Mouse (Mus musculus) heart, adult 2 months (tissue): Measurements from ENCODE around the gene Zfp599. TPM values are rescaled to one million over a fixed set of nuclear protein-coding genes. Genes with fewer than 3 reads are reported as not detected.

ENCODE experiments used
- DNase-seq, 2 experiments: peaks; one replicate each; pipeline ENCODE4 v3.0.0; 2021
- H3K27ac ChIP-seq: fragments of 200-600 bp; 2 replicates; pipeline ENCODE4 v1.8.1; 2022
- H3K27me3 ChIP-seq: fragments of 200-500 bp; 2 replicates; pipeline ENCODE4 v1.6.1; 2012; ENCODE audit warnings: mild to moderate bottlenecking, low read length, inconsistent platforms, mixed read lengths; ENCODE audit not compliant: control insufficient read depth, insufficient read depth
- H3K36me3 ChIP-seq: fragments of 200-500 bp; 2 replicates; pipeline ENCODE4 v1.6.1; 2012; ENCODE audit warnings: low read length, inconsistent platforms; ENCODE audit not compliant: control insufficient read depth, insufficient read depth
- H3K4me1 ChIP-seq: fragments of 200-500 bp; 2 replicates; pipeline ENCODE4 v1.6.1; 2011; ENCODE audit warnings: low read length; ENCODE audit not compliant: control insufficient read depth, insufficient read depth
- H3K4me3 ChIP-seq: fragments of 200-600 bp; 2 replicates; pipeline ENCODE4 v1.8.1; 2022
- H3K79me2 ChIP-seq: fragments of 200-500 bp; replicated peaks from 2 replicates; pipeline ENCODE4 v1.6.1; 2012; ENCODE audit warnings: mild to moderate bottlenecking, inconsistent platforms, low read length, moderate library complexity, mixed read lengths; ENCODE audit not compliant: control insufficient read depth, insufficient read depth
- H3K9ac ChIP-seq: fragments of 200-500 bp; 2 replicates; pipeline ENCODE4 v1.6.1; 2012; ENCODE audit warnings: low read depth, mild to moderate bottlenecking, control low read depth, inconsistent platforms, low read length, mixed read lengths
- CTCF ChIP-seq: fragments of 200-600 bp; IDR thresholded peaks from 2 replicates; pipeline ENCODE4 v1.8.1; 2022; ENCODE audit warnings: antibody characterized with exemption, mild to moderate bottlenecking, moderate library complexity
- EP300 ChIP-seq: fragments of 200-500 bp; IDR thresholded peaks from 2 replicates; pipeline ENCODE4 v1.6.1; 2011; ENCODE audit warnings: low read depth, low read length, control low read depth; ENCODE audit not compliant: insufficient read depth
- POLR2A ChIP-seq: fragments of 200-500 bp; IDR thresholded peaks from 2 replicates; pipeline ENCODE4 v1.6.1; 2011; ENCODE audit warnings: mild to moderate bottlenecking, low read depth, low read length, control low read depth; ENCODE audit not compliant: insufficient read depth
- WGBS: fragments of 180-500 bp; shearing (Covaris S2); methylation state at CpG from one replicate; pipeline ENCODE4 v1.1.7; 2018; 5-methylcytosine and 5-hydroxymethylcytosine counted together
- intact Hi-C: fragments of 180-260 bp; cut with DNase I; formaldehyde crosslinking; loops from one replicate; pipeline ENCODE4 v1.15.1; 2025
- polyA plus RNA-seq: library from polyadenylated mRNA; depleted of rRNA; stranded (reverse); fragments of >200 nt; gene quantifications from 2 replicates; pipeline ENCODE4 v1.2.3, GENCODE M21; 2012
- total RNA-seq, 2 experiments: library from RNA; stranded (reverse); gene quantifications; 2 replicates each; pipeline ENCODE4 v1.2.3; 2021

Zfp599 gene
- total and polyA plus RNA-seq, 3 experiments: 0.04 to 0.39 (median 0.34) TPM

GRCm38 (mm10) chr9:22225581-22226388, 33.9 kb downstream of the Zfp599 start, which contains the start of gene Zfp809:
TSS of gene Zfp809 (plus strand) at chr9:22225714.
- TF ChIP-seq CTCF (peak; percentile 92), POLR2A (peak; percentile 98), EP300 (peak; percentile 78; the same call in 1 of the 2 replicates)
- peaks cover 2% of the 10 kb centered on the region for H3K4me1 ChIP-seq
- WGBS: under 1% methylated on average over 35 of the region's 35 CpGs

GRCm38 (mm10) chr9:22224536-22225503, 34.9 kb downstream of the Zfp599 start:
- Histone ChIP-seq H3K27me3 (no peaks in the 10 kb centered on the region), H3K36me3 (no peaks in the 10 kb centered on the region), H3K9ac (no peak overlapping the region), H3K79me2 (0 out of 2 replicates have a peak, but pooled peaks cover 2% of the 10 kb centered on the region), H3K27ac (peak overlapping the region; percentile 95), H3K4me1 (peaks cover 2% of the 10 kb centered on the region), H3K4me3 (peak overlapping the region; percentile 66)
- WGBS: 24% methylated on average over 17 of the region's 17 CpGs
- no peak for DNase-seq
- intact Hi-C loops: loop anchor here (2.0 to 10.0 kb wide), 4 partner anchors 68 to 150 kb away; partner anchors contain the start of genes Gm49318, Pigyl, Zfp653 and Zfp810
- TF ChIP-seq CTCF (0 out of 2 replicates have a peak, but pooled peaks have one; percentile 19), EP300 (no peak)

More at GRCm38 (mm10) chr9:22225581-22226388, 33.9 kb downstream of the Zfp599 start, which contains the start of gene Zfp809:
- peak within 1 kb of the TSS; percentile 95 for H3K27ac ChIP-seq
- H3K27me3 ChIP-seq: no peaks in the 10 kb centered on the region
- 0 out of 2 replicates have a peak, but pooled peaks cover 2% of the 10 kb centered on the region for H3K79me2 ChIP-seq
- H3K4me3 ChIP-seq: peak within 1 kb of the TSS; percentile 66
- peak; percentile 99 to 100 for DNase-seq
- intact Hi-C loops: loop anchor here (2.0 to 10.0 kb wide), 4 partner anchors 69 to 151 kb away; partner anchors contain the start of genes Gm49318, Pigyl, Zfp653 and Zfp810
- no peaks in the 10 kb centered on the region for H3K36me3 ChIP-seq
- H3K9ac ChIP-seq: peak within 1 kb of the TSS; percentile 85

GRCm38 (mm10) chr9:22224066-22224465, 35.6 kb downstream of the Zfp599 start:
- Histone ChIP-seq H3K79me2 (0 out of 2 replicates have a peak, but pooled peaks cover under 1% of the 10 kb centered on the region), H3K4me3 (no peak overlapping the region), H3K36me3 (no peaks in the 10 kb centered on the region), H3K9ac (no peak overlapping the region), H3K27me3 (no peaks in the 10 kb centered on the region), H3K4me1 (peaks cover 2% of the 10 kb centered on the region), H3K27ac (no peak overlapping the region)
- DNase-seq: no peak
- intact Hi-C loops: loop anchor here (2.0 to 10.0 kb wide), 2 partner anchors 67 to 149 kb away; partner anchors contain the start of genes Gm49318, Pigyl and Zfp653
- TF ChIP-seq CTCF (no peak), POLR2A (no peak), EP300 (no peak)
- 96% methylated on average over 4 of the region's 4 CpGs for WGBS

GRCm38 (mm10) chr9:22217858-22218493, 41.7 kb downstream of the Zfp599 start:
- H3K4me1 ChIP-seq: no peaks in the 10 kb centered on the region
- DNase-seq: no peak
- no peaks in the 10 kb centered on the region for H3K36me3 ChIP-seq
- no peaks in the 10 kb centered on the region for H3K27me3 ChIP-seq
- intact Hi-C loops: no loop called here
- no peak overlapping the region for H3K27ac ChIP-seq
- H3K9ac ChIP-seq: no peak overlapping the region
- H3K79me2 ChIP-seq: no peaks in the 10 kb centered on the region
- no peak overlapping the region for H3K4me3 ChIP-seq
- WGBS: 29% methylated on average over 7 of the region's 8 CpGs
- TF ChIP-seq POLR2A: no peak
- TF ChIP-seq CTCF: no peak
- no peak for TF ChIP-seq EP300

GRCm38 (mm10) chr9:22216705-22217104, 43.0 kb downstream of the Zfp599 start:
- Histone ChIP-seq H3K79me2 (no peaks in the 10 kb centered on the region), H3K36me3 (no peaks in the 10 kb centered on the region), H3K27ac (no peak overlapping the region), H3K4me1 (no peaks in the 10 kb centered on the region), H3K4me3 (no peak overlapping the region), H3K9ac (no peak overlapping the region), H3K27me3 (no peaks in the 10 kb centered on the region)
- TF ChIP-seq CTCF: no peak
- TF ChIP-seq POLR2A: no peak
- TF ChIP-seq EP300: no peak
- 53% methylated on average over 3 of the region's 3 CpGs for WGBS
- intact Hi-C loops: no loop called here
- no peak for DNase-seq
